17 mouse cellular contexts compared by ENCODE assay signal in genomic region chr19:25924385-25924769, GRCm38 (mm10).
DNase-seq lines count a peak whose midpoint lies in the region; ATAC-seq and TF ChIP-seq lines count a peak whose summit lies in the region.
"Had no signal": no experiment of that assay in that cellular context is flagged by ENCODE, and none has a peak within 500 bp of the region (broad histone marks: within the 10 kb centered on the region; RNA-seq: fewer than 3 reads in every experiment).

No protein-coding gene starts in this region.

- no peaks in the 10 kb centered on the region for H3K4me1 ChIP-seq in lung, embryonic 14.5 days (ENCODE audit: insufficient read depth)
- H3K4me1 ChIP-seq in embryonic facial prominence, embryonic 15.5 days = peaks cover 22% of the 10 kb centered on the region
- peaks cover 32% of the 10 kb centered on the region for H3K4me1 ChIP-seq in limb, embryonic 14.5 days (ENCODE audit: control insufficient read depth, insufficient read depth, low read length)
- H3K4me1 ChIP-seq in intestine, embryonic 15.5 days (replicated peaks) = 0 out of 2 replicates have a peak, but pooled peaks cover 6% of the 10 kb centered on the region
- H3K4me1 ChIP-seq: liver, embryonic 13.5 days had no signal

- no peak overlapping the region for H3K4me3 ChIP-seq in lung, embryonic 14.5 days (ENCODE audit: low read depth, low read length)
- H3K4me3 ChIP-seq in embryonic facial prominence, embryonic 15.5 days (replicated peaks) = no peak overlapping the region
- H3K4me3 ChIP-seq in limb, embryonic 14.5 days (replicated peaks; ENCODE audit: low read length) = no peak overlapping the region
- no peak overlapping the region for H3K4me3 ChIP-seq in intestine, embryonic 15.5 days (replicated peaks)
- H3K4me3 ChIP-seq: heart, adult 2 months; hindbrain, embryonic 13.5 days; liver, embryonic 13.5 days; stomach, embryonic 15.5 days had no signal

- no peak overlapping the region for H3K4me2 ChIP-seq in lung, embryonic 14.5 days
- 0 out of 2 replicates have a peak overlapping the region, but pooled peaks have one; percentile 3 for H3K4me2 ChIP-seq in embryonic facial prominence, embryonic 15.5 days (replicated peaks)
- no peak overlapping the region for H3K4me2 ChIP-seq in limb, embryonic 14.5 days (replicated peaks; ENCODE audit: low read depth, low read length, severe bottlenecking)
- H3K4me2 ChIP-seq in intestine, embryonic 15.5 days (replicated peaks) = no peak overlapping the region
- H3K4me2 ChIP-seq: hindbrain, embryonic 13.5 days; liver, embryonic 13.5 days; stomach, embryonic 15.5 days had no signal

- no peak overlapping the region for H3K27ac ChIP-seq in lung, embryonic 14.5 days (ENCODE audit: low read depth)
- H3K27ac ChIP-seq in embryonic facial prominence, embryonic 15.5 days (replicated peaks) = peak overlapping the region; percentile 82
- peak overlapping the region; percentile 55; the same call in 1 of the 2 replicates for H3K27ac ChIP-seq in limb, embryonic 14.5 days (replicated peaks; ENCODE audit: low read depth, low read length)
- no peak overlapping the region for H3K27ac ChIP-seq in intestine, embryonic 15.5 days
- H3K27ac ChIP-seq: heart, adult 2 months; hindbrain, embryonic 13.5 days; liver, embryonic 13.5 days; stomach, embryonic 15.5 days had no signal

- ATAC-seq in lung, embryonic 14.5 days (ENCODE audit: insufficient read depth) = peak; percentile 47; the same call in 1 of the 2 replicates
- ATAC-seq in embryonic facial prominence, embryonic 15.5 days (ENCODE audit: insufficient number of reproducible peaks, low FRiP score, low TSS enrichment, low read depth) = peak; percentile 58; the same call in 1 of the 2 replicates
- peak; percentile 21; the same call in 1 of the 2 replicates for ATAC-seq in limb, embryonic 14.5 days (ENCODE audit: low FRiP score, low read depth)
- ATAC-seq in intestine, embryonic 15.5 days = no peak
- ATAC-seq: forebrain, embryonic 14.5 days had no signal

- TF ChIP-seq CTCF in lung, embryonic 14.5 days (IDR thresholded peaks at IDR 0.05; ENCODE audit: low read depth) = no peak

- 23% methylated on average over 5 of the region's 5 CpGs for WGBS in lung, embryonic 14.5 days
- 15% methylated on average over 5 of the region's 5 CpGs for WGBS in embryonic facial prominence, embryonic 15.5 days
- 28% methylated on average over 5 of the region's 5 CpGs for WGBS in limb, embryonic 14.5 days
- WGBS in intestine, embryonic 15.5 days = 29% methylated on average over 5 of the region's 5 CpGs

- no peak overlapping the region for H3K9ac ChIP-seq in lung, embryonic 14.5 days
- H3K9ac ChIP-seq in embryonic facial prominence, embryonic 15.5 days = no peak overlapping the region
- no peak overlapping the region for H3K9ac ChIP-seq in limb, embryonic 14.5 days (ENCODE audit: low read depth, low read length, severe bottlenecking)
- H3K9ac ChIP-seq in intestine, embryonic 15.5 days = no peak overlapping the region
- H3K9ac ChIP-seq: hindbrain, embryonic 13.5 days; liver, embryonic 13.5 days; stomach, embryonic 15.5 days had no signal

- no peak for TF ChIP-seq POLR2A in limb, embryonic 14.5 days (IDR thresholded peaks at IDR 0.05; ENCODE audit: borderline replicate concordance, extremely low read depth, insufficient read depth, insufficient read length)

- no peaks in the 10 kb centered on the region for H3K27me3 ChIP-seq in lung, embryonic 14.5 days (ENCODE audit: insufficient read depth, low read length)
- H3K27me3 ChIP-seq in embryonic facial prominence, embryonic 15.5 days = no peaks in the 10 kb centered on the region
- H3K27me3 ChIP-seq in limb, embryonic 14.5 days (ENCODE audit: control insufficient read depth, insufficient read depth, low read length) = no peaks in the 10 kb centered on the region
- H3K27me3 ChIP-seq in intestine, embryonic 15.5 days (replicated peaks) = no peaks in the 10 kb centered on the region
- H3K27me3 ChIP-seq: CH12.LX; hindbrain, embryonic 13.5 days; liver, embryonic 13.5 days; stomach, embryonic 15.5 days had no signal

- peak; percentile 34 for DNase-seq in lung, embryonic 14.5 days
- DNase-seq in lung, postnatal 4 days = no peak
- DNase-seq in embryo, embryonic 11 days = peak; percentile 18
- no peak for DNase-seq in limb, embryonic 14.5 days (ENCODE audit: low spot score)
- DNase-seq in spleen, postnatal 10 days (ENCODE audit: low spot score in 2 of 2) = no peak
- DNase-seq: adrenal gland, postnatal 25 days; kidney, adult 8-10 months; layer of hippocampus, postnatal 36 days; liver, embryonic 13.5 days; right cerebral cortex, postnatal 14 days had no signal

- no peaks in the 10 kb centered on the region for H3K36me3 ChIP-seq in lung, embryonic 14.5 days (ENCODE audit: insufficient read depth)
- no peaks in the 10 kb centered on the region for H3K36me3 ChIP-seq in embryonic facial prominence, embryonic 15.5 days
- no peaks in the 10 kb centered on the region for H3K36me3 ChIP-seq in limb, embryonic 14.5 days (ENCODE audit: control insufficient read depth, insufficient read depth, low read length)
- no peaks in the 10 kb centered on the region for H3K36me3 ChIP-seq in intestine, embryonic 15.5 days
- H3K36me3 ChIP-seq: hindbrain, embryonic 13.5 days; liver, embryonic 13.5 days; stomach, embryonic 15.5 days had no signal

- no peaks in the 10 kb centered on the region for H3K9me3 ChIP-seq in lung, embryonic 14.5 days (ENCODE audit: low read depth, low read length)
- no peaks in the 10 kb centered on the region for H3K9me3 ChIP-seq in embryonic facial prominence, embryonic 15.5 days (replicated peaks)
- no peaks in the 10 kb centered on the region for H3K9me3 ChIP-seq in limb, embryonic 14.5 days (ENCODE audit: control insufficient read depth, low read length)
- no peaks in the 10 kb centered on the region for H3K9me3 ChIP-seq in intestine, embryonic 15.5 days
- H3K9me3 ChIP-seq: hindbrain, embryonic 13.5 days; liver, embryonic 13.5 days; stomach, embryonic 15.5 days had no signal

Comparison
In these comparisons a context has a peak if more than half of its experiments do, and no peak if none do; other contexts are left out.
1. DNase-seq: peak in lung, embryonic 14.5 days (single experiment) and embryo, embryonic 11 days (single experiment); none in lung, postnatal 4 days (0 of 2), limb, embryonic 14.5 days (single experiment) and spleen, postnatal 10 days (0 of 2).
2. H3K27ac ChIP-seq: peak in embryonic facial prominence, embryonic 15.5 days (single experiment) and limb, embryonic 14.5 days (single experiment); none in lung, embryonic 14.5 days (single experiment) and intestine, embryonic 15.5 days (single experiment).